Mouse (Mus musculus): Measurements from ENCODE around the gene Tmem231.

Tmem231 gene

DNA sequence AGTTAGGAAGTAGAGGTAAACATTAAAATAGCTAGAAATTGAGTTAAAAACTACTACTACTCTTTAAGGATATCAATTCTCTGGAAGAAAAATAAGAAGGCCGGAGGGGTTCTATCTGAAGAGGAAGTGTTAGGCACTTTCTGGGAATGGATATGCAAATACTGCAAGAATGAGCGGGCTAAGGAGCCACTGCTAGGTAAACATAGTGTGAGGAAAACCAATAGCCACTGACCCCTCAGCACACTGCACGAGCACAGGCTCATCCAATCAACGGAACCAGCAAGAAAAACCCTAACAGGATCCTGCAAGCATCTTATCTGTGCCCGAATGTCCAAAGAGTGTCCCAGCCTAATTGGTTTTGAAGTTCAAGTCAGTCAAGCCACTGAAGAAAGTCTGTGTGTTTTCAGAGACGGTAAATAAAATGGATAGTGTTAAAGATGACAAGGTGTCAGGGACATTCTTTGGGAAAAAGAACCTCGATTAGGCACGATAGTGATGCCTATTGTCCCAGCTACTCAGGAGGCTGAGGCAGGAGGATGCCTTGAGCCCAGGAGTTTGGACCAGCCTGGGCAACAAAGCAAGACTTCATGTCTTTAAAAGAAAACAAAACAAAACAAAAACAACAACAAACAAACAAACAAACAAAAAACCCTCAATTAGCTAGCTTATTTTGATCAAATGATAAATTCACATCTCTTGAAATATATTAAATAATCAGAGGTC lies 68.4 kb downstream of the Tmem231 start:
- DNase-seq (ENCODE audit: extremely low read depth, low read depth), result no peak

DNA sequence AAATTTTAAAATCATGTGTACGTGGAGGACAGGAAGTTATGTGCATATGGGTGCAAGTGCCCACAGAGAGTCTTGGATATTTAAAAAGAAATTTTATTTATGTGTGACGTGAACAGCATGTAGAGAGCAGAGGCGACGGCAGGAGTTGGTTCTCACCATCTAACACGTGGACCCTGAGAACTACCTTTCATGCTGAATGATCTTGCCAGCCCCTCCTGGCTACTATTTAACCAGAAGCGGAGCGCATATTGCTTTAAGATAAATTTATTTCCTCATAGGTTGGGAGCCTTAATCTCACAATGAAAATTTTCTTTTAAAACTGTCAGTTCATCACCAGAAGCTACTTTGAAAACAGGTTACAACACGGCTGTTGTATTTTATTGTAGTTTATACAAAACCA lies 69.0 kb downstream of the Tmem231 start:
- no peak for DNase-seq (ENCODE audit: extremely low read depth, low read depth)

DNA sequence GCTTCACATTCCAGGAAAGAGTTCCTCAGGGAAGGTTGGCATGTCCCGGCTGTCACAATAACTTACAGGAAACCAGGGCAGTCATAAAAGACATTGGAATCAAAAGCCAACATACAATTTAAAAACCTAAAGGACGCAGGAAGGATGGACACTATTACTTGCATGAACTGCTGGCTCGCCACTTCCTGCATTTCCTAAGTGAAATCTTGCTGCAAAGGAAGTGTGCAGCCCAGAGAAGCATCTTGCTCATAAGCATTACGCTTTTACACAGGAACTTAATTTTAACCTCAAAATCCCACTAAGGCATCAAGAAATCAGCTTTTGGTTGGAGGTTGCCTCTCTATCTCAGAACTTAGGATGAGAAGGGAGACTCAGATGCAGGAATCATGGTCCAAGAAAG lies 70.4 kb downstream of the Tmem231 start:
- no peak for DNase-seq (ENCODE audit: extremely low read depth, low read depth)
